Mouse (Mus musculus) small intestine, adult 2 months (tissue): ENCODE data around the gene Car5a. TPM values are rescaled to one million over a fixed set of nuclear protein-coding genes. Genes with fewer than 3 reads are reported as not detected.

Experiments
- H3K27ac ChIP-seq: fragments of 200-500 bp; 2 replicates; pipeline ENCODE4 v1.5.1; 2012; ENCODE audit warnings: low read depth, low read length, control low read depth, inconsistent platforms; ENCODE audit not compliant: insufficient read depth
- H3K27me3 ChIP-seq: fragments of 200-500 bp; 2 replicates; pipeline ENCODE4 v1.6.1; 2012; ENCODE audit warnings: mild to moderate bottlenecking, moderate library complexity, low read length, inconsistent platforms; ENCODE audit not compliant: control insufficient read depth, insufficient read depth
- H3K36me3 ChIP-seq: fragments of 200-500 bp; 2 replicates; pipeline ENCODE4 v1.6.1; 2012; ENCODE audit warnings: mild to moderate bottlenecking, low read length, control low read depth, inconsistent platforms; ENCODE audit not compliant: control insufficient read depth, insufficient read depth
- H3K4me1 ChIP-seq: fragments of 200-500 bp; 2 replicates; pipeline ENCODE4 v1.6.1; 2012; ENCODE audit warnings: low read length, inconsistent platforms, mixed read lengths; ENCODE audit not compliant: control insufficient read depth, insufficient read depth, insufficient read length
- H3K4me3 ChIP-seq: fragments of 200-500 bp; 2 replicates; pipeline ENCODE4 v1.5.1; 2012; ENCODE audit warnings: low read depth, mild to moderate bottlenecking, control low read depth, inconsistent platforms, low read length, moderate library complexity
- CTCF ChIP-seq: fragments of 200-500 bp; IDR thresholded peaks from 2 replicates; pipeline ENCODE4 v1.5.1; 2012; ENCODE audit warnings: low read depth, mild to moderate bottlenecking, control low read depth, inconsistent platforms, low read length, moderate library complexity, mixed read lengths; ENCODE audit not compliant: insufficient replicate concordance, insufficient read length; ENCODE audit errors: extremely low read depth
- POLR2A ChIP-seq: fragments of 200-500 bp; IDR thresholded peaks from 2 replicates; pipeline ENCODE4 v1.6.1; 2012; ENCODE audit warnings: low read depth, mild to moderate bottlenecking, control low read depth, inconsistent platforms, low read length, moderate library complexity
- WGBS: fragments of 180-500 bp; shearing (Covaris S2); methylation state at CpG from one replicate; pipeline ENCODE4 v1.1.7; 2018; 5-methylcytosine and 5-hydroxymethylcytosine counted together
- polyA plus RNA-seq: library from polyadenylated mRNA; depleted of rRNA; stranded (reverse); fragments of >200 nt; gene quantifications from 2 replicates; pipeline ENCODE4 v1.2.3, GENCODE M21; 2012

The Car5a gene
- polyA plus RNA-seq, 1 experiment: 0.11 TPM

- Histone ChIP-seq H3K4me1 (peaks cover 8% of the 10 kb centered on the region; the same call in 1 of the 2 replicates), H3K27ac (no peak overlapping the region), H3K27me3 (no peaks in the 10 kb centered on the region), H3K36me3 (peaks cover 3% of the 10 kb centered on the region; the same call in 1 of the 2 replicates), H3K4me3 (no peak overlapping the region)
- WGBS: 39% methylated on average over 4 of the region's 4 CpGs
- TF ChIP-seq CTCF (no peak), POLR2A (no peak)
Measured at GRCm38 (mm10) chr8:121967977-121968376, 23.3 kb upstream of the Car5a start.

GRCm38 (mm10) chr8:121966714-121967448, 22.2 kb upstream of the Car5a start:
- Histone ChIP-seq H3K27ac (no peak overlapping the region), H3K4me1 (peaks cover 8% of the 10 kb centered on the region; the same call in 1 of the 2 replicates), H3K36me3 (peaks cover 3% of the 10 kb centered on the region; the same call in 1 of the 2 replicates), H3K4me3 (no peak overlapping the region), H3K27me3 (no peaks in the 10 kb centered on the region)
- TF ChIP-seq POLR2A: no peak
- WGBS: 63% methylated on average over 7 of the region's 7 CpGs

GRCm38 (mm10) chr8:121966110-121966509, 21.4 kb upstream of the Car5a start:
- no peak for TF ChIP-seq CTCF
- no peak for TF ChIP-seq POLR2A

GRCm38 (mm10) chr8:121964716-121965512, 20.2 kb upstream of the Car5a start:
- no peak overlapping the region for H3K27ac ChIP-seq
- H3K4me3 ChIP-seq: no peak overlapping the region
- WGBS: 81% methylated on average over 8 of the region's 8 CpGs
- no peaks in the 10 kb centered on the region for H3K27me3 ChIP-seq
- no peaks in the 10 kb centered on the region for H3K36me3 ChIP-seq
- no peak for TF ChIP-seq CTCF
- no peak for TF ChIP-seq POLR2A
- peaks cover 8% of the 10 kb centered on the region; the same call in 1 of the 2 replicates for H3K4me1 ChIP-seq

More at GRCm38 (mm10) chr8:121966110-121966509, 21.4 kb upstream of the Car5a start:
- peaks cover 8% of the 10 kb centered on the region; the same call in 1 of the 2 replicates for H3K4me1 ChIP-seq
- H3K27ac ChIP-seq: no peak overlapping the region
- WGBS: 77% methylated on average over 5 of the region's 5 CpGs
- H3K4me3 ChIP-seq: no peak overlapping the region
- H3K27me3 ChIP-seq: no peaks in the 10 kb centered on the region
- peaks cover 3% of the 10 kb centered on the region; the same call in 1 of the 2 replicates for H3K36me3 ChIP-seq

GRCm38 (mm10) chr8:121962892-121963291, 18.2 kb upstream of the Car5a start:
- H3K27ac ChIP-seq: no peak overlapping the region
- 76% methylated on average over 3 of the region's 3 CpGs for WGBS

GRCm38 (mm10) chr8:121958395-121958794, 13.7 kb upstream of the Car5a start:
- H3K27ac ChIP-seq: peak overlapping the region; percentile 47; the same call in 1 of the 2 replicates
- H3K27me3 ChIP-seq: no peaks in the 10 kb centered on the region
- H3K4me1 ChIP-seq: peaks cover 6% of the 10 kb centered on the region; the same call in 1 of the 2 replicates
- WGBS: 61% methylated on average over 1 of the region's 1 CpGs
- TF ChIP-seq POLR2A: no peak
- no peak for TF ChIP-seq CTCF
- H3K4me3 ChIP-seq: no peak overlapping the region
- peaks cover 2% of the 10 kb centered on the region; the same call in 1 of the 2 replicates for H3K36me3 ChIP-seq

More at GRCm38 (mm10) chr8:121962892-121963291, 18.2 kb upstream of the Car5a start:
- H3K36me3 ChIP-seq: no peaks in the 10 kb centered on the region
- H3K4me1 ChIP-seq: peaks cover 8% of the 10 kb centered on the region; the same call in 1 of the 2 replicates
- TF ChIP-seq POLR2A (no peak), CTCF (no peak)
- H3K4me3 ChIP-seq: no peak overlapping the region
- H3K27me3 ChIP-seq: no peaks in the 10 kb centered on the region
